Mouse (Mus musculus) spleen, postnatal 36 days (tissue): Measurements from ENCODE around the gene Capn1.

Source experiments
- DNase-seq, 2 experiments: peaks; one replicate each; pipeline ENCODE4 v3.0.0; 2022; ENCODE audit warnings: low spot score in 2 of 2, mixed read lengths in 1 of 2

Gene Capn1

GRCm38 (mm10) chr19:5954031-5954710 lies 61.5 kb downstream of the Capn1 start:
- no peak for DNase-seq

GRCm38 (mm10) chr19:5953201-5953770 lies 62.4 kb downstream of the Capn1 start:
- DNase-seq: no peak

GRCm38 (mm10) chr19:5952071-5952691 lies 63.5 kb downstream of the Capn1 start:
- DNase-seq: no peak

GRCm38 (mm10) chr19:5951631-5952030 lies 64.1 kb downstream of the Capn1 start:
- DNase-seq: no peak

- no peak for DNase-seq
These were observed 65.5 kb downstream of the Capn1 start for GRCm38 (mm10) chr19:5950218-5950617.

GRCm38 (mm10) chr19:5945891-5946290 lies 69.8 kb downstream of the Capn1 start:
- no peak for DNase-seq

GRCm38 (mm10) chr19:5945027-5945426 lies 70.7 kb downstream of the Capn1 start:
- DNase-seq: no peak

GRCm38 (mm10) chr19:5944145-5944544 lies 71.6 kb downstream of the Capn1 start:
- no peak for DNase-seq

GRCm38 (mm10) chr19:5943404-5943803 lies 72.3 kb downstream of the Capn1 start:
- no peak for DNase-seq

- DNase-seq: no peak
These were observed 73.1 kb downstream of the Capn1 start for GRCm38 (mm10) chr19:5942581-5942980.

- no peak for DNase-seq
These were observed 75.0 kb downstream of the Capn1 start for GRCm38 (mm10) chr19:5940656-5941055.

GRCm38 (mm10) chr19:5940173-5940572 lies 75.5 kb downstream of the Capn1 start:
- no peak for DNase-seq

- no peak for DNase-seq
These were observed 76.0 kb downstream of the Capn1 start for GRCm38 (mm10) chr19:5939715-5940114.
